Mouse (Mus musculus): ENCODE measurements around the gene Exoc2. TPM values are rescaled to one million over a fixed set of nuclear protein-coding genes. Genes with fewer than 3 reads are reported as not detected.

Exoc2 gene
- polyA plus RNA-seq, 1 experiment from 2014 or later, result 42.7 TPM

- no peak for ATAC-seq (ENCODE audit: low FRiP score)
- Histone ChIP-seq H3K4me3 (replicated peaks) (no peak overlapping the region), H3K4me1 (peaks cover 13% of the 10 kb centered on the region; the same call in 1 of the 2 replicates), H3K4me2 (no peak overlapping the region), H3K9ac (no peak overlapping the region), H3K36me3 (replicated peaks) (no peaks in the 10 kb centered on the region), H3K9me3 (no peaks in the 10 kb centered on the region), H3K27ac (no peak overlapping the region), H3K27me3 (peaks cover 30% of the 10 kb centered on the region)
- 93% methylated on average over 10 of the region's 10 CpGs for WGBS
These were observed 15.8 kb upstream of the Exoc2 start for GRCm38 (mm10) chr13:30989710-30990109.

- Histone ChIP-seq H3K4me1 (peaks cover 13% of the 10 kb centered on the region; the same call in 1 of the 2 replicates), H3K27ac (no peak overlapping the region), H3K4me2 (no peak overlapping the region), H3K27me3 (peaks cover 30% of the 10 kb centered on the region), H3K4me3 (replicated peaks) (no peak overlapping the region), H3K9ac (no peak overlapping the region), H3K36me3 (replicated peaks) (no peaks in the 10 kb centered on the region), H3K9me3 (no peaks in the 10 kb centered on the region)
- WGBS, result 85% methylated on average over 2 of the region's 2 CpGs
- ATAC-seq (ENCODE audit: low FRiP score), result no peak
These were observed 13.8 kb upstream of the Exoc2 start for GRCm38 (mm10) chr13:30987686-30988085.

GRCm38 (mm10) chr13:30986934-30987455, 13.1 kb upstream of the Exoc2 start:
- H3K9ac ChIP-seq, result no peak overlapping the region
- H3K36me3 ChIP-seq (replicated peaks), result no peaks in the 10 kb centered on the region
- H3K27ac ChIP-seq, result no peak overlapping the region
- peaks cover 30% of the 10 kb centered on the region for H3K27me3 ChIP-seq
- 65% methylated on average over 10 of the region's 10 CpGs for WGBS
- H3K4me2 ChIP-seq, result no peak overlapping the region
- peaks cover 13% of the 10 kb centered on the region; the same call in 1 of the 2 replicates for H3K4me1 ChIP-seq
- no peak overlapping the region for H3K4me3 ChIP-seq (replicated peaks)
- no peak for ATAC-seq (ENCODE audit: low FRiP score)
- H3K9me3 ChIP-seq, result no peaks in the 10 kb centered on the region

GRCm38 (mm10) chr13:30985598-30986466, 11.9 kb upstream of the Exoc2 start:
- Histone ChIP-seq H3K36me3 (replicated peaks) (no peaks in the 10 kb centered on the region), H3K9me3 (no peaks in the 10 kb centered on the region), H3K4me2 (peak overlapping the region; percentile 54), H3K9ac (no peak overlapping the region; the same call in 1 of the 2 replicates), H3K4me1 (peaks cover 13% of the 10 kb centered on the region; the same call in 1 of the 2 replicates), H3K27me3 (peaks cover 25% of the 10 kb centered on the region), H3K4me3 (replicated peaks) (peak overlapping the region; percentile 30), H3K27ac (no peak overlapping the region)
- 22% methylated on average over 27 of the region's 27 CpGs for WGBS
- peak; percentile 68; the same call in 1 of the 2 replicates for ATAC-seq (ENCODE audit: low FRiP score)

- H3K9me3 ChIP-seq, result no peaks in the 10 kb centered on the region
- ATAC-seq (ENCODE audit: low FRiP score), result no peak
- H3K27ac ChIP-seq, result no peak overlapping the region
- peaks cover 25% of the 10 kb centered on the region for H3K27me3 ChIP-seq
- peak overlapping the region; percentile 54 for H3K4me2 ChIP-seq
- H3K9ac ChIP-seq, result no peak overlapping the region; the same call in 1 of the 2 replicates
- 27% methylated on average over 13 of the region's 13 CpGs for WGBS
- peak overlapping the region; percentile 30 for H3K4me3 ChIP-seq (replicated peaks)
- H3K4me1 ChIP-seq, result peaks cover 13% of the 10 kb centered on the region; the same call in 1 of the 2 replicates
- H3K36me3 ChIP-seq (replicated peaks), result no peaks in the 10 kb centered on the region
These were observed 11.3 kb upstream of the Exoc2 start for GRCm38 (mm10) chr13:30985275-30985597.

- 81% methylated on average over 1 of the region's 1 CpGs for WGBS
- Histone ChIP-seq H3K9me3 (no peaks in the 10 kb centered on the region), H3K27ac (no peak overlapping the region), H3K9ac (no peak overlapping the region), H3K27me3 (peaks cover 13% of the 10 kb centered on the region; the same call in 1 of the 2 replicates), H3K4me1 (peaks cover 13% of the 10 kb centered on the region; the same call in 1 of the 2 replicates), H3K4me3 (replicated peaks) (no peak overlapping the region), H3K4me2 (no peak overlapping the region), H3K36me3 (replicated peaks) (no peaks in the 10 kb centered on the region)
- ATAC-seq (ENCODE audit: low FRiP score), result no peak
These were observed 7.8 kb upstream of the Exoc2 start for GRCm38 (mm10) chr13:30981666-30982065.

- no peaks in the 10 kb centered on the region for H3K27me3 ChIP-seq
- WGBS, result 46% methylated on average over 4 of the region's 4 CpGs
- no peak overlapping the region for H3K9ac ChIP-seq
- no peaks in the 10 kb centered on the region for H3K36me3 ChIP-seq (replicated peaks)
- H3K9me3 ChIP-seq, result no peaks in the 10 kb centered on the region
- ATAC-seq (ENCODE audit: low FRiP score), result no peak
- peaks cover 5% of the 10 kb centered on the region for H3K4me1 ChIP-seq
- no peak overlapping the region for H3K4me3 ChIP-seq (replicated peaks)
- no peak overlapping the region for H3K4me2 ChIP-seq
- H3K27ac ChIP-seq, result no peak overlapping the region
These were observed 4.3 kb upstream of the Exoc2 start for GRCm38 (mm10) chr13:30978224-30978623.

GRCm38 (mm10) chr13:30976536-30977084, 2.7 kb upstream of the Exoc2 start:
- Histone ChIP-seq H3K27ac (no peak overlapping the region), H3K36me3 (replicated peaks) (no peaks in the 10 kb centered on the region), H3K4me1 (peaks cover 5% of the 10 kb centered on the region), H3K4me3 (replicated peaks) (no peak overlapping the region), H3K9ac (no peak overlapping the region), H3K9me3 (no peaks in the 10 kb centered on the region), H3K27me3 (no peaks in the 10 kb centered on the region), H3K4me2 (no peak overlapping the region)
- WGBS, result 69% methylated on average over 8 of the region's 8 CpGs
- no peak for ATAC-seq (ENCODE audit: low FRiP score)

GRCm38 (mm10) chr13:30974247-30974630, 346 bp upstream of the Exoc2 start:
- ATAC-seq (ENCODE audit: low FRiP score), result peak; percentile 71
- Histone ChIP-seq H3K36me3 (replicated peaks) (no peaks in the 10 kb centered on the region), H3K9ac (peak overlapping the region; percentile 83), H3K27me3 (no peaks in the 10 kb centered on the region), H3K9me3 (no peaks in the 10 kb centered on the region), H3K4me2 (peak overlapping the region; percentile 69), H3K4me3 (replicated peaks) (peak overlapping the region; percentile 87), H3K27ac (peak overlapping the region; percentile 80; the same call in 1 of the 2 replicates), H3K4me1 (peaks cover 8% of the 10 kb centered on the region)
- 20% methylated on average over 5 of the region's 5 CpGs for WGBS

GRCm38 (mm10) chr13:30972102-30972501, 1.8 kb downstream of the Exoc2 start:
- ATAC-seq (ENCODE audit: low FRiP score), result no peak
- H3K27me3 ChIP-seq, result no peaks in the 10 kb centered on the region
- 96% methylated on average over 2 of the region's 2 CpGs for WGBS

GRCm38 (mm10) chr13:30971047-30971446, 2.8 kb downstream of the Exoc2 start:
- H3K9me3 ChIP-seq, result no peaks in the 10 kb centered on the region
- H3K36me3 ChIP-seq (replicated peaks), result no peaks in the 10 kb centered on the region
- 97% methylated on average over 3 of the region's 3 CpGs for WGBS
- H3K27ac ChIP-seq, result no peak overlapping the region
- peaks cover 21% of the 10 kb centered on the region for H3K4me1 ChIP-seq
- no peak overlapping the region for H3K9ac ChIP-seq
- H3K27me3 ChIP-seq, result no peaks in the 10 kb centered on the region
- H3K4me2 ChIP-seq, result no peak overlapping the region
- no peak for ATAC-seq (ENCODE audit: low FRiP score)
- no peak overlapping the region for H3K4me3 ChIP-seq (replicated peaks)

More at GRCm38 (mm10) chr13:30972102-30972501, 1.8 kb downstream of the Exoc2 start:
- H3K36me3 ChIP-seq (replicated peaks), result no peaks in the 10 kb centered on the region
- H3K4me3 ChIP-seq (replicated peaks), result no peak overlapping the region
- H3K4me1 ChIP-seq, result peaks cover 11% of the 10 kb centered on the region
- H3K9ac ChIP-seq, result no peak overlapping the region
- no peaks in the 10 kb centered on the region for H3K9me3 ChIP-seq
- H3K27ac ChIP-seq, result no peak overlapping the region
- no peak overlapping the region for H3K4me2 ChIP-seq

- Histone ChIP-seq H3K27me3 (no peaks in the 10 kb centered on the region), H3K9me3 (no peaks in the 10 kb centered on the region), H3K4me3 (replicated peaks) (no peak overlapping the region), H3K9ac (no peak overlapping the region), H3K4me1 (peaks cover 16% of the 10 kb centered on the region), H3K4me2 (no peak overlapping the region), H3K36me3 (replicated peaks) (no peaks in the 10 kb centered on the region), H3K27ac (no peak overlapping the region)
- WGBS, result 67% methylated on average over 4 of the region's 4 CpGs
- ATAC-seq (ENCODE audit: low FRiP score), result no peak
These were observed 5.6 kb downstream of the Exoc2 start for GRCm38 (mm10) chr13:30968311-30968710.
